8 mouse cellular contexts compared by ENCODE assay signal in the genomic region with DNA sequence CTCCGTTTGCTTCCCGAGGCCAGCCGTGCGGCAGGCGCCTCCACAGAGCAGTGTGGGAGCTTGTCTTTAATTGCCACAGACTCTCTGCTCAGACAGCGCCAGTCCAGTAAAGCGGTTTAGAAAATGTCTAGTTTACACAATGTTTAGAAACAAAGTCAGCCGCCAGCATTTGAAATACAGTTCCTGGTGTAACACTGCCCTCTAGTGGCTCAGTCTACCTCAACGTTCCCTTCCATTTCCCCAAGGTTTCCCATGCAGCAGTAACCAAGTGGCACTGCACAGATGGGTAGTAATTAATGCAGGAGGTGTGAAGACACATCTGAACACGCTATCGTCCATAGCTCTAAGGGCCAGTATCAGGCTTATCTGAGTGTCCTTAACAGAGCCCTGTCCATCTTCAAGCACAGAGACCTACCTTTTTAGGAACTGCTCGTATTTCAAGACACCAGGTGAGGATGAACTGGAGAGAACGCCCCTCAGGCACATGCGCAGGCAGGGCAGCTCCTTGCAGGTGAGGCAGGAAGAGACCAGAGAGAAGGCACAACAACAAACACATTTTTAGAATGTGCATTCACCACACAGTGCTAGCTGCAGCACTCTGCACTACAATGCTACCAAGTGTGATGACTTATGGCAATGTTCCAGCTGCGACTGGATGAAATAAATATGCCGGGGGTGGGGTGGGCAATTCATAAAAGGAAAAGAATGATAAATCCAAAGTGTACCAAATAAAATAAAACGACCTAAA. TPM values are rescaled to one million over a fixed set of nuclear protein-coding genes. Genes with fewer than 3 reads are reported as not detected.
A peak's percentile ranks its signal among the peaks of the same experiment; 100 is the strongest.
DNase-seq lines count a peak whose midpoint lies in the region; ATAC-seq and TF ChIP-seq lines count a peak whose summit lies in the region.

No protein-coding gene starts in this region.

- no peak overlapping the region for H3K4me2 ChIP-seq in heart, postnatal 0 days (ENCODE audit: low read depth, low read length)
- no peak overlapping the region for H3K4me2 ChIP-seq in lung, postnatal 0 days (replicated peaks; ENCODE audit: low read depth, low read length)

- ATAC-seq in Patski: peak; percentile 67
- ATAC-seq in heart, postnatal 0 days (ENCODE audit: insufficient read depth, low read depth): no peak
- peak; percentile 36 for ATAC-seq in lung, postnatal 0 days

- WGBS in heart, postnatal 0 days: 66% methylated on average over 17 of the region's 17 CpGs
- WGBS in lung, postnatal 0 days: 51% methylated on average over 17 of the region's 17 CpGs

- CTCF ChIA-PET in Patski (lab: Charles Lee): interaction anchor here (0.9 to 1.7 kb wide), 8 partner anchors 8 to 463 kb away, joined by 3 to 8 read pairs (median 4); no protein-coding TSS in a partner anchor

- peaks cover 52% of the 10 kb centered on the region for H3K36me3 ChIP-seq in heart, postnatal 0 days (replicated peaks; ENCODE audit: control insufficient read depth, insufficient read depth, low read length)
- peaks cover 11% of the 10 kb centered on the region; the same call in 1 of the 2 replicates for H3K36me3 ChIP-seq in lung, postnatal 0 days (ENCODE audit: insufficient read depth, low read length)

- no peaks in the 10 kb centered on the region for H3K27me3 ChIP-seq in Patski
- no peaks in the 10 kb centered on the region for H3K27me3 ChIP-seq in heart, postnatal 0 days (ENCODE audit: control insufficient read depth, insufficient read depth, low read length)
- H3K27me3 ChIP-seq in lung, postnatal 0 days (replicated peaks; ENCODE audit: insufficient read depth, low read length): no peaks in the 10 kb centered on the region

- intact Hi-C loops in gastrocnemius, adult 2 months (cut with DNase I): no loop called here
- intact Hi-C loops in gastrocnemius, postnatal 14 days (cut with DNase I; ENCODE audit: low total_unique reads): no loop called here

- peaks cover 6% of the 10 kb centered on the region; the same call in 1 of the 2 replicates for H3K4me1 ChIP-seq in heart, postnatal 0 days (ENCODE audit: control insufficient read depth, insufficient read depth)
- peaks cover 4% of the 10 kb centered on the region; the same call in 1 of the 2 replicates for H3K4me1 ChIP-seq in lung, postnatal 0 days (ENCODE audit: insufficient read depth, low read depth, low read length)

- in situ Hi-C loops in Patski (cut with MboI; ENCODE audit: low pct_unique_long_range_greater_than_20kb): loop anchor here (25.0 kb wide), 2 partner anchors 732 to 832 kb away; partner anchors contain the start of genes Gm10037 and Zfp65

- no peak for TF ChIP-seq EP300 in heart, postnatal 0 days (IDR thresholded peaks at IDR 0.05; ENCODE audit: low read depth)
- TF ChIP-seq EP300 in lung, postnatal 0 days (IDR thresholded peaks at IDR 0.05): no peak

- no peak for DNase-seq in gastrocnemius, adult 2 months
- DNase-seq in gastrocnemius, postnatal 14 days: no peak
- no peak for DNase-seq in Patski (ENCODE audit: low read depth, low spot score)
- DNase-seq in cerebellum, postnatal 4 days (ENCODE audit: low spot score in 2 of 2): peak; percentile 43 to 52
- peak; percentile 50 for DNase-seq in heart, postnatal 0 days (ENCODE audit: low spot score)
- peak; percentile 85 for DNase-seq in layer of hippocampus, adult 11-12 months (ENCODE audit: low spot score)
- DNase-seq in lung, postnatal 0 days (ENCODE audit: low spot score): peak; percentile 88
- DNase-seq in retina, postnatal 1 day: peak; percentile 76

- POLR2A ChIA-PET in Patski (lab: Charles Lee): no interaction called here

- no peak overlapping the region for H3K9ac ChIP-seq in heart, postnatal 0 days (replicated peaks; ENCODE audit: low read depth, low read length)
- H3K9ac ChIP-seq in lung, postnatal 0 days (replicated peaks; ENCODE audit: low read depth): no peak overlapping the region

- peak; percentile 81 for TF ChIP-seq CTCF in gastrocnemius, adult 2 months (IDR thresholded peaks at IDR 0.05)
- TF ChIP-seq CTCF in Patski (IDR thresholded peaks at IDR 0.05): peak; percentile 88
- peak; percentile 81 for TF ChIP-seq CTCF in heart, postnatal 0 days (IDR thresholded peaks at IDR 0.05; ENCODE audit: low read depth)
- peak; percentile 89 for TF ChIP-seq CTCF in lung, postnatal 0 days (IDR thresholded peaks at IDR 0.05)

- no peaks in the 10 kb centered on the region for H3K9me3 ChIP-seq in heart, postnatal 0 days (replicated peaks; ENCODE audit: control insufficient read depth, low read length)
- no peaks in the 10 kb centered on the region for H3K9me3 ChIP-seq in lung, postnatal 0 days (ENCODE audit: low read length)

- H3K27ac ChIP-seq in gastrocnemius, adult 2 months: no peak overlapping the region
- H3K27ac ChIP-seq in heart, postnatal 0 days (ENCODE audit: low read depth): no peak overlapping the region
- H3K27ac ChIP-seq in lung, postnatal 0 days (ENCODE audit: low read length): no peak overlapping the region

- H3K4me3 ChIP-seq in gastrocnemius, adult 2 months: no peak overlapping the region
- no peak overlapping the region for H3K4me3 ChIP-seq in heart, postnatal 0 days (ENCODE audit: low read depth, low read length)
- no peak overlapping the region for H3K4me3 ChIP-seq in lung, postnatal 0 days (ENCODE audit: low read depth, low read length)

RNA-seq across cellular contexts. Expression of gene Mtrr, which starts 12.2 kb away (rescaled TPM):
- total RNA-seq in gastrocnemius, adult 2 months (2021): 10 to 100 TPM; 26.9 to 28.7 TPM
- 10 to 100 TPM; 19.4 to 20.8 TPM for total RNA-seq in gastrocnemius, postnatal 14 days (2021)
- 17.2 TPM for polyA plus RNA-seq in Patski (2021)
- total RNA-seq in heart, postnatal 0 days (2014; rRNA removed; ENCODE audit: low replicate concordance): 17.1 and 22.3 TPM in 2 replicates
- polyA plus RNA-seq in heart, postnatal 0 days (2015; fragmentation: Nextera tagmentation; extraction: Ambion mirVana): 12.3 and 12.6 TPM in 2 replicates
- polyA plus RNA-seq in lung, postnatal 0 days (2015; fragmentation: Nextera tagmentation; extraction: Ambion mirVana): 9.7 and 10.7 TPM in 2 replicates

RNA-seq across cellular contexts. Expression of gene Fastkd3, which starts 12.3 kb away (rescaled TPM):
- 10 to 100 TPM in 1 of 2 experiments, 1 to 10 TPM in 1; 8.7 to 10.3 TPM for total RNA-seq in gastrocnemius, adult 2 months (2021)
- total RNA-seq in gastrocnemius, postnatal 14 days (2021): 1 to 10 TPM; 6.4 to 7.0 TPM
- polyA plus RNA-seq in Patski (2021): 16.7 TPM
- 2.4 and 4.1 TPM in 2 replicates for total RNA-seq in heart, postnatal 0 days (2014; rRNA removed; ENCODE audit: low replicate concordance)
- 11.5 and 11.8 TPM in 2 replicates for polyA plus RNA-seq in heart, postnatal 0 days (2015; fragmentation: Nextera tagmentation; extraction: Ambion mirVana)
- polyA plus RNA-seq in lung, postnatal 0 days (2015; fragmentation: Nextera tagmentation; extraction: Ambion mirVana): 14.1 and 14.4 TPM in 2 replicates

RNA-seq across cellular contexts. Expression of gene 1700001L19Rik, which starts 27.5 kb away (rescaled TPM):
- not detected for total RNA-seq in gastrocnemius, adult 2 months (2021)
- total RNA-seq in gastrocnemius, postnatal 14 days (2021): not detected
- polyA plus RNA-seq in Patski (2021): not detected
- not detected in 2 replicates for total RNA-seq in heart, postnatal 0 days (2014; rRNA removed; ENCODE audit: low replicate concordance)
- polyA plus RNA-seq in heart, postnatal 0 days (2015; fragmentation: Nextera tagmentation; extraction: Ambion mirVana): 0.22 and 0.29 TPM in 2 replicates
- 4.5 and 5.2 TPM in 2 replicates for polyA plus RNA-seq in lung, postnatal 0 days (2015; fragmentation: Nextera tagmentation; extraction: Ambion mirVana)

Comparison
In these comparisons a context has a peak if more than half of its experiments do, and no peak if none do; other contexts are left out.
1. DNase-seq: peak in cerebellum, postnatal 4 days (2 of 2), heart, postnatal 0 days (single experiment), layer of hippocampus, adult 11-12 months (single experiment), lung, postnatal 0 days (single experiment) and retina, postnatal 1 day (single experiment); none in gastrocnemius, adult 2 months (single experiment), gastrocnemius, postnatal 14 days (single experiment) and Patski (single experiment).
2. Peak in every context shown above with its lines, with median percentiles within 50 percentile points of each other: CTCF ChIP-seq.